Mouse (Mus musculus) forebrain, embryonic 11.5 days (tissue): Measurements from ENCODE around the gene Gpr101. TPM values are rescaled to one million over a fixed set of nuclear protein-coding genes. Genes with fewer than 3 reads are reported as not detected.

ENCODE experiments used
- ATAC-seq: fragments of 200-750 bp; cut with Nextera tagmentation; replicated peaks from 2 replicates; pipeline ENCODE4 v1.8.0; 2017; ENCODE audit warnings: moderate TSS enrichment; ENCODE audit not compliant: low FRiP score
- DNase-seq: peaks from one replicate; pipeline ENCODE4 v3.0.0-alpha.2; 2017; ENCODE audit warnings: low spot score
- H3K27ac ChIP-seq: fragments of 300-500 bp; sonication (generic); 2 replicates; pipeline ENCODE4 v1.5.1; 2014; ENCODE audit warnings: low read depth, low read length
- H3K27me3 ChIP-seq: fragments of 300-500 bp; sonication (generic); 2 replicates; pipeline ENCODE4 v1.6.1; 2014; ENCODE audit warnings: mild to moderate bottlenecking, low read length, mixed read lengths; ENCODE audit not compliant: control insufficient read depth, insufficient read depth
- H3K36me3 ChIP-seq: fragments of 300-500 bp; sonication (generic); 2 replicates; pipeline ENCODE4 v1.6.1; 2014; ENCODE audit warnings: mild to moderate bottlenecking, low read length, moderate library complexity, mixed read lengths; ENCODE audit not compliant: control insufficient read depth, insufficient read depth
- H3K4me1 ChIP-seq: fragments of 300-500 bp; sonication (generic); replicated peaks from 2 replicates; pipeline ENCODE4 v1.6.1; 2014; ENCODE audit warnings: low read length, mixed read lengths; ENCODE audit not compliant: control insufficient read depth, insufficient read depth
- H3K4me2 ChIP-seq: fragments of 300-500 bp; sonication (generic); 2 replicates; pipeline ENCODE4 v1.6.1; 2014; ENCODE audit warnings: low read depth, mild to moderate bottlenecking, low read length, moderate library complexity, mixed read lengths; ENCODE audit not compliant: severe bottlenecking
- H3K4me3 ChIP-seq: fragments of 300-500 bp; sonication (generic); 2 replicates; pipeline ENCODE4 v1.5.1; 2014; ENCODE audit warnings: low read depth, low read length
- H3K9ac ChIP-seq: fragments of 300-500 bp; sonication (generic); 2 replicates; pipeline ENCODE4 v1.6.1; 2014; ENCODE audit warnings: low read length
- H3K9me3 ChIP-seq: fragments of 300-500 bp; sonication (generic); 2 replicates; pipeline ENCODE4 v1.6.1; 2016; ENCODE audit warnings: low read length, mixed read lengths; ENCODE audit not compliant: control insufficient read depth
- WGBS: fragments of 180-500 bp; shearing (Covaris S2); extraction: QIAGEN DNeasy Blood & Tissue Kit; methylation state at CpG from one replicate; pipeline ENCODE4 v1.1.7; 2014; 5-methylcytosine and 5-hydroxymethylcytosine counted together
- polyA plus RNA-seq: library from polyadenylated mRNA; unstranded; fragments of >200 nt; fragmentation: Nextera tagmentation; extraction: Ambion mirVana; gene quantifications from 2 replicates; pipeline ENCODE4 v1.2.1, GENCODE M21; 2014

Gpr101 gene
- 0.11 TPM in 1 of 2 replicates, not detected in the other for polyA plus RNA-seq

- ATAC-seq (0 out of 2 replicates have a peak, but pooled peaks have one; percentile 49), DNase-seq (peak; percentile 55)
- H3K4me1 ChIP-seq = no peaks in the 10 kb centered on the region
- peaks cover 2% of the 10 kb centered on the region; the same call in 1 of the 2 replicates for H3K27me3 ChIP-seq
- H3K27ac ChIP-seq = no peak within 1 kb of the TSS
- H3K36me3 ChIP-seq = no peaks in the 10 kb centered on the region
- 14% methylated on average over 11 of the region's 28 CpGs for WGBS
- H3K4me2 ChIP-seq = peak within 1 kb of the TSS; percentile 56
- H3K9me3 ChIP-seq = no peaks in the 10 kb centered on the region
- peak within 1 kb of the TSS; percentile 32 for H3K4me3 ChIP-seq
- peak within 1 kb of the TSS; percentile 24 for H3K9ac ChIP-seq
Observed at GRCm38 (mm10) chrX:57503634-57504033, at the start of gene Gpr101. TSS of gene Gpr101 (minus strand) at chrX:57503757.

GRCm38 (mm10) chrX:57521117-57522095, 17.8 kb upstream of the Gpr101 start:
- H3K4me2 ChIP-seq = peak overlapping the region; percentile 36
- no peaks in the 10 kb centered on the region for H3K27me3 ChIP-seq
- no peaks in the 10 kb centered on the region for H3K9me3 ChIP-seq
- H3K27ac ChIP-seq = no peak overlapping the region
- H3K4me1 ChIP-seq = no peaks in the 10 kb centered on the region
- no peaks in the 10 kb centered on the region for H3K36me3 ChIP-seq
- WGBS = 42% methylated on average over 28 of the region's 28 CpGs
- H3K9ac ChIP-seq = no peak overlapping the region
- DNase-seq (peak; percentile 65), ATAC-seq (peak; percentile 55; the same call in 1 of the 2 replicates)
- peak overlapping the region; percentile 6; the same call in 1 of the 2 replicates for H3K4me3 ChIP-seq

DNA sequence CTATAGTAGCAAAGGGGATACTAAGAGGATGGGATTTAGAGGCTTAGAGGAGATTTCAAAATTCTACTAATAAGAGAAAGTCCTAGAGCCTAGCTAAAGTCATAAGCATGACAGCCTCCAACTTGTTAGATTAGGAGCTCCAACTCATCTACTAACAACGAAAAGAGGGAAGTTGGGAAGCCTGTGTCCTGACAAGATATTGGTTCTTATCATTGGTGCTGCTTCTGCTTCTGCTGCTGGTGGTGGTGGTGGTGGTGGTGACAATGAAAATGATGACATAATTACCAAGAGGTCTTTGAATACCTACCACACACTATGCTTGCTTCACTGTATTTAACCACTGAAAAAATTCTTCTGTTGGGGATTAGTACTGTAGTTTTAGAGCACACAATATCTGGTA, 2.7 kb upstream of the Gpr101 start:
- WGBS = 93% methylated on average over 1 of the region's 1 CpGs
- peaks cover 2% of the 10 kb centered on the region; the same call in 1 of the 2 replicates for H3K27me3 ChIP-seq
- H3K4me3 ChIP-seq = no peak overlapping the region

More for the DNA sequence above, 2.7 kb upstream of the Gpr101 start:
- H3K9me3 ChIP-seq = no peaks in the 10 kb centered on the region
- no peaks in the 10 kb centered on the region for H3K4me1 ChIP-seq
- DNase-seq (no peak), ATAC-seq (no peak)
- no peak overlapping the region for H3K4me2 ChIP-seq
- H3K36me3 ChIP-seq = no peaks in the 10 kb centered on the region
- H3K27ac ChIP-seq = no peak overlapping the region
- H3K9ac ChIP-seq = no peak overlapping the region

Other genes starting within 250 kb of the Gpr101 start
- 6.7 and 7.0 TPM in 2 replicates for gene Arhgef6, start 165.0 kb downstream of the Gpr101 start, polyA plus RNA-seq
- 284 and 285 TPM in 2 replicates for gene Rbmx, start 110.7 kb downstream of the Gpr101 start, polyA plus RNA-seq
- not detected in 2 replicates for gene Gm364, start 94.6 kb downstream of the Gpr101 start, polyA plus RNA-seq